Mouse (Mus musculus) G1E (cell line): ENCODE data around the gene Tns1.

Experiments
- CTCF ChIP-seq: IDR thresholded peaks from 2 replicates; pipeline ENCODE4 v1.5.1; 2012; ENCODE audit warnings: low read depth, low read length, inconsistent platforms, mixed read lengths
- GATA1 ChIP-seq: IDR thresholded peaks from 2 replicates; pipeline ENCODE4 v1.6.1; 2012; ENCODE audit warnings: borderline replicate concordance, low read length, inconsistent platforms, mixed read lengths
- POLR2AphosphoS5 ChIP-seq: IDR thresholded peaks from 2 replicates; pipeline ENCODE4 v1.6.1; 2012; ENCODE audit warnings: low read depth, low read length, inconsistent platforms; ENCODE audit not compliant: insufficient replicate concordance
- TAL1 ChIP-seq: conservative IDR thresholded peaks from 2 replicates; pipeline ENCODE4 v1.6.1; 2012; ENCODE audit warnings: low read depth, low read length, inconsistent platforms, mixed read lengths

DNA sequence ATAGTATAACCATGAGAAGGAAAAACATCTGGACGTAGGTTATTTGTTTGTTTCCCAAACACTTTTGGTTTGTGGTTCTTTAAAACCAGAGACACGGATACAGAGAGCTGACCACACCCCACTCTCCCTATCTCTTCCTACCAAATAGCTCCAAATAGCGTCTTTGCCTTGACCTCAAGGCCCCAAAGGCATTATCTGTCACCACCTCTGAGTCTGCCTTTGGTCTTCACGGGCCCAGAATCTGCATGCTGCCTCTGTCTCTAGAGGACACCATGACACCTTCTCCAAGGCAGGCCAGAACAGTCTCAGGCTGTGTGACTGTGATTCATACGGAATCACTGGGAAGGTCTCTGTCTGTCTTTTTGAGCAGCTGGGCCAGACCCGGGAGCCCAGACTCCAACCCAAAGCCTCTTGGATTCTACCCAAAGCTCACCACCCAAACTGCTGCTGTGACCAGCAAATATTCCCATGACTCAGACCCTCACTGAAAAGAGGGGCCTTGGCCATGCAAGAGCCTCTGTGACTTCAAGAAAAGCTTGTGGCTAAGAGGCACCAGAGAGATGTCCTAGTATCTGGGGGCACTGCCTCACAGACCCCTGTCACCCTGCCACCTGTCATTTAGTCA, 11.2 kb upstream of the Tns1 start:
- TF ChIP-seq GATA1 (no peak), CTCF (no peak), POLR2AphosphoS5 (no peak), TAL1 (no peak)
